Mouse (Mus musculus) forebrain, embryonic 14.5 days (tissue): ENCODE data around the gene Notum. TPM values are rescaled to one million over a fixed set of nuclear protein-coding genes. Genes with fewer than 3 reads are reported as not detected.

Source experiments
- ATAC-seq: fragments of 200-750 bp; cut with Nextera tagmentation; 2 replicates; pipeline ENCODE4 v1.8.0; 2017; ENCODE audit warnings: mild to moderate bottlenecking, moderate library complexity
- DNase-seq: peaks from one replicate; pipeline ENCODE4 v3.0.0-alpha.2; 2015; ENCODE audit warnings: low spot score
- H3K27ac ChIP-seq: fragments of 300-500 bp; sonication (generic); 2 replicates; pipeline ENCODE4 v1.5.1; 2014; ENCODE audit warnings: low read depth, mild to moderate bottlenecking, control low read depth, low read length, moderate library complexity
- H3K27me3 ChIP-seq: fragments of 300-500 bp; sonication (generic); replicated peaks from 2 replicates; pipeline ENCODE4 v1.6.1; 2014; ENCODE audit warnings: low read length, control low read depth, mixed read lengths; ENCODE audit not compliant: control insufficient read depth, insufficient read depth
- H3K36me3 ChIP-seq: fragments of 300-500 bp; sonication (generic); 2 replicates; pipeline ENCODE4 v1.6.1; 2014; ENCODE audit warnings: low read length, control low read depth; ENCODE audit not compliant: control insufficient read depth, insufficient read depth
- H3K4me1 ChIP-seq: fragments of 300-500 bp; sonication (generic); 2 replicates; pipeline ENCODE4 v1.6.1; 2014; ENCODE audit warnings: antibody characterized with exemption, low read length, control low read depth; ENCODE audit not compliant: control insufficient read depth, insufficient read depth
- H3K4me2 ChIP-seq: fragments of 300-500 bp; sonication (generic); 2 replicates; pipeline ENCODE4 v1.6.1; 2014; ENCODE audit warnings: mild to moderate bottlenecking, control low read depth, low read length
- H3K4me3 ChIP-seq: fragments of 300-500 bp; sonication (generic); 2 replicates; pipeline ENCODE4 v1.5.1; 2014; ENCODE audit warnings: low read depth, low read length, control low read depth
- H3K9ac ChIP-seq: fragments of 300-500 bp; sonication (generic); 2 replicates; pipeline ENCODE4 v1.6.1; 2014; ENCODE audit warnings: mild to moderate bottlenecking, low read length, control low read depth, moderate library complexity
- H3K9me3 ChIP-seq: fragments of 300-500 bp; sonication (generic); replicated peaks from 2 replicates; pipeline ENCODE4 v1.6.1; 2016; ENCODE audit warnings: low read length, control low read depth, mixed read lengths; ENCODE audit not compliant: control insufficient read depth
- WGBS: fragments of 180-500 bp; shearing (Covaris S2); extraction: QIAGEN DNeasy Blood & Tissue Kit; methylation state at CpG from one replicate; pipeline ENCODE4 v1.1.7; 2014; 5-methylcytosine and 5-hydroxymethylcytosine counted together
- polyA plus RNA-seq: library from polyadenylated mRNA; unstranded; fragments of >200 nt; fragmentation: Nextera tagmentation; extraction: Ambion mirVana; gene quantifications from 2 replicates; pipeline ENCODE4 v1.2.1, GENCODE M21; 2014

Notum gene
- polyA plus RNA-seq = 0.36 and 0.61 TPM in 2 replicates

DNA sequence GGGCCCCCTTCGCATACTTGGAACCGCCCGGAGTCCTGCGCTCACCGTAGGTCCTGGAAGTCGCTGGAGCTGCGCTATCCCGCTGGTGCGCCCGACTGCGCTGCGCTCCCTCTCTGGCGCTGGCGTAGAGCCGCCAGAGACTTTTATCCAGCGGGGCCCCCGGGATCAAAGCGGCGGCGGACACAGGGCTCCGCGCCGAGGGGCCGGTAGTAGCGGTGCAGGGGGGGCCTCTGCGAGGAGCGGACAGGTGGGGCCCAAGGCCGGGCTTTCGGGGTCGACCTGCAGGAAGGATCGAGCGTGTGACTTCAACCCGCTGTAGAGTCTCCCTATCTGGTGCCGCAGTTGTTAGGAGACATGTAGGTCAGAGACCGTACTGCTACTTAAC lies at the start of gene Notum:
TSS of gene Notum (minus strand) at position 100 of the 385 bp plus-strand sequence.
- H3K27me3 ChIP-seq = peaks cover 71% of the 10 kb centered on the region
- H3K9me3 ChIP-seq = no peaks in the 10 kb centered on the region
- no peaks in the 10 kb centered on the region for H3K4me1 ChIP-seq
- H3K27ac ChIP-seq = no peak within 1 kb of the TSS
- H3K36me3 ChIP-seq = no peaks in the 10 kb centered on the region
- peak within 1 kb of the TSS; percentile 32; the same call in 1 of the 2 replicates for H3K9ac ChIP-seq
- peak; percentile 42; the same call in 1 of the 2 replicates for ATAC-seq
- peak within 1 kb of the TSS; percentile 34 for H3K4me3 ChIP-seq
- 1% methylated on average over 34 of the region's 35 CpGs for WGBS
- peak within 1 kb of the TSS; percentile 57 for H3K4me2 ChIP-seq
- DNase-seq = no peak

DNA sequence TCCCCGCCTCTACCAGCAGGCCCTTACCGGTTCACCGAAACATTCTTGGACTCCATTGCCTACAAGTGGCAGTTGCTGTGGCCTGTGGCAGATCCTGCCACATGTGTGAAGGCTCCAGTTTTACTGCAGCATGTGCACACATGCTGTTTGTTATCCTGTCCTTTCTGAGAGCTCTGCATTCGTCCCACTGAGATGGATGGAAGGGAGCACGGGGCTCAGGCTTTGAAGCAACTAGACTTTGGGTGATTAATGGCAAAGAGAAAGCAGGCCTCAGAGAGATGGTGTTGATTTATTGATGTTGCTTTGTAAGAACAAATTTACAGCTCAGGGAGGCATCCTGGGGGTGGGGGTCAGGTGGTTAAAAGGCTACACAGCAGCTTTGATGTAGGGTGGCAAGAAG lies 49.7 kb upstream of the Notum start:
- H3K9ac ChIP-seq = no peak overlapping the region

DNA sequence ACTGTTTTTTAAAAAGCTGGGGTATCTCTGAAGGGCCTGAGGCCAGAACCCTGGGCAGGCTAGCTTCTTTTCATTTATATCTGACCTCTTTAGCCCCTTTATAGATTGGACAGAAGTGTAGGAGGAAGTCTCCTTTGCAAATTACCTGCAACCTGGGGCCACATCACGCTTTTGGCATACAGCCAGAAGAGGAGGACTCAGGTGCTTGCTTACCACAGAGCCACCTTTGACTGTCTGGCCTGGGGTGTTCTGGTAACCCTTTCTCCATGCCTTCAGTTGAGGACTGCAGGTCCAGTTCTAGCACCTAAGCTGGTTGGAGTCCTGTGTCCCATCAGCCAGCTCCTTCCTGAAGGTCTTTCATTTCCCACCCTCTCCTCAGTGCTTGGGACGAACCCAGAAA lies 48.6 kb upstream of the Notum start:
- Histone ChIP-seq H3K4me3 (no peak overlapping the region), H3K4me1 (peaks cover 17% of the 10 kb centered on the region), H3K4me2 (no peak overlapping the region), H3K9ac (no peak overlapping the region), H3K27me3 (no peaks in the 10 kb centered on the region), H3K27ac (no peak overlapping the region), H3K9me3 (no peaks in the 10 kb centered on the region), H3K36me3 (peaks cover 20% of the 10 kb centered on the region)
- DNase-seq (no peak), ATAC-seq (no peak)
- 75% methylated on average over 2 of the region's 2 CpGs for WGBS

More for the DNA sequence above, 49.7 kb upstream of the Notum start:
- no peak overlapping the region for H3K27ac ChIP-seq
- ATAC-seq (no peak), DNase-seq (no peak)
- H3K9me3 ChIP-seq = no peaks in the 10 kb centered on the region
- H3K4me2 ChIP-seq = no peak overlapping the region
- H3K36me3 ChIP-seq = peaks cover 26% of the 10 kb centered on the region
- no peaks in the 10 kb centered on the region for H3K27me3 ChIP-seq
- H3K4me1 ChIP-seq = peaks cover 11% of the 10 kb centered on the region
- no peak overlapping the region for H3K4me3 ChIP-seq
- 82% methylated on average over 5 of the region's 5 CpGs for WGBS

DNA sequence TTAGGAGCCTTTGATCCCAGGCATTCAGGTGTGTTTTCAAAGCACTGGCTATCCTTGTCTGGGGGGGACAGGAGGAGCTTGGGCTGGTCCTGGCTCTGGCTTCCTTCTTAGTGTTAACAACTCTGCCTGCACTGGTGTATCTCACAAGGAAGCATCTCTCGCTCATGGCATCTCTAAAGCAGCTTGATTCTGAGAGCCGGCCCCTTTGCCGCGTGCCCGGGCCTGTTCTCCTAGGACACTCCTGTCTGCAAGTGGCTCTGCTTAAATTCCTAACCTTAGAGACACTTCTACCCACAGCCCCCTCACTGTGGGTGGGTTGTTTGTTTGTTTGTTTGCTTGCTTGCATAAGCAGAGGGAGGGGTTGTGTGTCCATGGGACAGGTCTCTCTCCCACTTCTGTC lies 47.0 kb upstream of the Notum start:
- Histone ChIP-seq H3K4me2 (no peak overlapping the region), H3K27ac (no peak overlapping the region), H3K27me3 (no peaks in the 10 kb centered on the region), H3K4me1 (peaks cover 11% of the 10 kb centered on the region; the same call in 1 of the 2 replicates), H3K9ac (no peak overlapping the region), H3K36me3 (peaks cover 30% of the 10 kb centered on the region), H3K4me3 (no peak overlapping the region), H3K9me3 (no peaks in the 10 kb centered on the region)
- WGBS = 39% methylated on average over 5 of the region's 5 CpGs
- DNase-seq = no peak
- no peak for ATAC-seq

DNA sequence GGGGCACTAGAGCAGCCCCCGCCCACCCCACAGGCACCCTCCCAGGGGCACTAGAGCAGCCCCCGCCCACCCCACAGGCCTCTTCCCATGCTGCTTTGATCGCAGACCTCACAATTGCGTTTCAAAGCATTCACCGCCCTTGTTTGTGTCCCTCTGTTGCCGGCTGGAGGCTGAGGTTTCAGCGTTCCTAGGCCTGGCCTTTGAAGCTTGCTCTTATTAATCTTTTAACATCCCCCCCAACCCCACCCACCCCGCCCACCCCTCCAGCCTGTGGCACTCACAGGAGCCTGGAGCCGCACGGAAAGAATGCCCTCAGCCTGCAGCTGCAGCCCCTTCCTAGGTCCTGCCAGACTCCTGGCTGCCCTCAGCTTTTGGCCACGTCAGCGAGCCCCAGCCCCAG lies 46.2 kb upstream of the Notum start:
- H3K4me1 ChIP-seq = peaks cover 8% of the 10 kb centered on the region; the same call in 1 of the 2 replicates
- H3K27ac ChIP-seq = no peak overlapping the region
- peaks cover 34% of the 10 kb centered on the region for H3K36me3 ChIP-seq
- H3K9me3 ChIP-seq = no peaks in the 10 kb centered on the region
- no peak overlapping the region for H3K9ac ChIP-seq
- H3K4me2 ChIP-seq = no peak overlapping the region
- H3K4me3 ChIP-seq = no peak overlapping the region
- H3K27me3 ChIP-seq = no peaks in the 10 kb centered on the region
- DNase-seq = peak; percentile 6
- peak; percentile 36; the same call in 1 of the 2 replicates for ATAC-seq
- 2% methylated on average over 11 of the region's 12 CpGs for WGBS

DNA sequence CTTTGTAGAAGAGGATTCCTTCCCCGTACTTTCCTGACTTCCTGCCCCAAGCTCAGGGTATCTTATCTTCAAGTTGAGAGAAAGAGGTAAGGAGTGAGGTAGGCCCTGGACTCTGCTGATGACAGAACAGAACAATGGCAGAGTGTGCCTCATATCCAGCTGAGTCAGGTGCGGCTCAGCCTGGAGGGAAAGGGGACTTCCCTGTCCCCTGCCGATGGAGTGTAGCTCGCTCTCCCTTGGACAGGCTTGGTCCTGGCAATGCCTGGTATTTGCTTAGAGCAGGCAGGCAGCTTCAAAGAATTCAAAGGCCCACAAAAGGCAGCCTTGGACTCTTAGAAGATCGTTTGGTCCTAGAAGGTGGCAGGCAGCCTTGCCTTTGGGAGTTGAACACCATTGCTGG lies 45.1 kb upstream of the Notum start:
- Histone ChIP-seq H3K9ac (no peak overlapping the region), H3K27me3 (no peaks in the 10 kb centered on the region), H3K9me3 (no peaks in the 10 kb centered on the region), H3K36me3 (peaks cover 37% of the 10 kb centered on the region), H3K4me3 (no peak overlapping the region), H3K27ac (no peak overlapping the region), H3K4me1 (peaks cover 8% of the 10 kb centered on the region; the same call in 1 of the 2 replicates), H3K4me2 (no peak overlapping the region)
- 57% methylated on average over 5 of the region's 5 CpGs for WGBS
- no peak for ATAC-seq
- DNase-seq = no peak

DNA sequence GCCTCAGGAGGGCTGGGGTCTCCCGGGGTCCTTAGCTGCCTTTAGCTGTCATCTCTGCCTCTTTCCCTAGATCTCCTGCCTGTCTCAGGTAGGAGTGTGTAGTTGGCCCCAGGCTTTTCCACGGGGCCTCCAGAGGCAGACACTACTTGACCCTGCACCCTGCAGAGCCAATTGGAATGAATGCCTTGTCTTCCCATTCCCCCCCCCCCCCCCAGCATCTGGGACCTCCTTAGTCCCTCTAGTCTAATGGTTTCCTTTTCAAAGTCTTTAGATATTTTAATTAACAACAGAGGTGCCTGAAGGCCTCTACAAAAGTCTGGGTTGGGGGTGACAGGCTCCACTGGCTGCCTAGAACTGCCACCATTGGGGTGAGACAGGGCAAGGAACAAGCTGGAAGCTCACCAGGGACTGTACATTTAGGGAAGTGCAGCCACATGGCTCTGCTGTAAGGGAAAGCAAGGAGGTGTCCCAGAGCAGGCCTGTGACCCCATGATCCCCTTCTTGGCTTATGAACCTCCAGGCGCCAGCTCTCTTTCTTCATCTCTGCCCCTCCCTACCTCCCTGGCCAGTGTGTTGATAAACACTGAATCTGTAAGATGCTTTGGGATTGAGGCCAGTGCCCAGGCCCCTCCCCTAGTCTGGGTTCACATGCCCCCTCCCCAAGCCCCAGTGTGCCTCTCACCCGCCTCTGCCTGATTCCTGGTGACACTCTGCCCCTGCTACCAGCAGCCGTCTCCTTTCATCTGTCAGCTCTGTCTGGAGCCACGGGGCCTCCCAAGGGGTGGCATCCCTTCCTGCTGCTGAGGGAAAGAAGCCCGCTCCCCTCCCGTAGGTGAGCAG lies 43.7 kb upstream of the Notum start:
- no peaks in the 10 kb centered on the region for H3K27me3 ChIP-seq
- no peak overlapping the region; the same call in 1 of the 2 replicates for H3K9ac ChIP-seq
- H3K36me3 ChIP-seq = peaks cover 37% of the 10 kb centered on the region
- no peak overlapping the region for H3K4me3 ChIP-seq
- WGBS = 19% methylated on average over 8 of the region's 8 CpGs
- H3K9me3 ChIP-seq = no peaks in the 10 kb centered on the region
- H3K4me2 ChIP-seq = no peak overlapping the region
- DNase-seq = no peak
- peaks cover 8% of the 10 kb centered on the region; the same call in 1 of the 2 replicates for H3K4me1 ChIP-seq
- ATAC-seq = no peak
- no peak overlapping the region for H3K27ac ChIP-seq

DNA sequence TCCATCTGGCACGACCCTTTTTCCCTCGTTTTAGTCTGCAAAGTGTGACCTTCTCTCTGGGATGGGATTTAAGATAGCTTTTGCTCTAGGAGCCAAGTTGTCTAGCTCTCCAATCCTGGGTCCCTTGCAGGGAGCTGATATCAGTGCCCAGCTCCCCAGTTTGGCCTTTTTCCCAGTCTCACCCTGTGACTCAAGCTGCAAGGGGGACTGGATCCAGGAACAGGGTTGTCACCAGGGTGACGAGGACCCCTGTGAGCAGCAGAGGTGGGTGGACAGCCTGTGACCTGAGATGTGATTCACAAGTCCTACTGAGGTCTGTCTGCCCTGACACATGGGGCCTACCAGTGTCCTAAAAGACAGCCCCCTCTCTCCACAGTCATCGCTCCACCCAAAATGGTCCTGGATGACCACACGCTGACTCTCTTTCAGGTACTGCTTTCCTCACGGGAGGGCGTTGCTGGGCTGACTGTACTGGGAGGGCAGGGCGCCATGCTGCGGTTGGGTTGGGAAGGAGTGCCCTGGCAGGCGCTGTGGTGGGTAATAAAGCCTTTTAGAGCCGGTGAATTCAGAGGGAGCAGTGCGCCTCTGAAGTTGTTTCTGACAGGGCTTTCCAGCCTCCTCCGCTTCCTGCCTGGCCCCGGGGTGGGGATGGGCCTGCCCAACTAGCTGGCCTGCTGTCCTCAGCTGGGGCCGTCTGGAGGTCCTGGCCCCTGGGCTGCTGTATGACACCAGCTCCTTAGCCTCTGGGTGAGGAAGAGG lies 42.9 kb upstream of the Notum start:
- H3K9ac ChIP-seq = no peak overlapping the region; the same call in 1 of the 2 replicates
- DNase-seq (no peak), ATAC-seq (no peak)
- WGBS = 43% methylated on average over 15 of the region's 15 CpGs
- peaks cover 38% of the 10 kb centered on the region for H3K36me3 ChIP-seq
- no peaks in the 10 kb centered on the region for H3K9me3 ChIP-seq
- no peak overlapping the region for H3K27ac ChIP-seq
- no peak overlapping the region for H3K4me2 ChIP-seq
- no peak overlapping the region for H3K4me3 ChIP-seq
- H3K27me3 ChIP-seq = no peaks in the 10 kb centered on the region
- peaks cover 8% of the 10 kb centered on the region; the same call in 1 of the 2 replicates for H3K4me1 ChIP-seq
